Mouse (Mus musculus): ENCODE data around the gene Gm12248. TPM values are rescaled to one million over a fixed set of nuclear protein-coding genes. Genes with fewer than 3 reads are reported as not detected.

Gene Gm12248
- polyA plus RNA-seq (2014; fragmentation: Illumina TruSeq; extraction: RNeasy Lipid Tissue Mini Kit (QIAGEN cat#74804); ENCODE audit: low read depth, low replicate concordance): not detected

GRCm38 (mm10) chr11:58093021-58093528 lies at the start of gene Gm12248:
Gm12248 (minus strand) TSS chr11:58093134.

GRCm38 (mm10) chr11:58103697-58104306 lies 10.9 kb upstream of the Gm12248 start, which contains the start of gene Cnot8:
Cnot8 (plus strand) TSS chr11:58104153.

Other genes with a start within 250 kb of the Gm12248 start
- 63.7 TPM for gene Larp1, start 84.1 kb downstream of the Gm12248 start, polyA plus RNA-seq (2014; fragmentation: Illumina TruSeq; extraction: RNeasy Lipid Tissue Mini Kit (QIAGEN cat#74804); ENCODE audit: low read depth, low replicate concordance)
- gene Cnot8, start 11.0 kb upstream of the Gm12248 start, polyA plus RNA-seq (2014; fragmentation: Illumina TruSeq; extraction: RNeasy Lipid Tissue Mini Kit (QIAGEN cat#74804); ENCODE audit: low read depth, low replicate concordance): 42.1 TPM
- gene Gemin5, start 75.4 kb upstream of the Gm12248 start, polyA plus RNA-seq (2014; fragmentation: Illumina TruSeq; extraction: RNeasy Lipid Tissue Mini Kit (QIAGEN cat#74804); ENCODE audit: low read depth, low replicate concordance): 8.7 TPM
- gene Mrpl22, start 78.5 kb upstream of the Gm12248 start, polyA plus RNA-seq (2014; fragmentation: Illumina TruSeq; extraction: RNeasy Lipid Tissue Mini Kit (QIAGEN cat#74804); ENCODE audit: low read depth, low replicate concordance): 37.3 TPM
- 20.9 TPM for gene Igtp, start 106.4 kb upstream of the Gm12248 start, polyA plus RNA-seq (2014; fragmentation: Illumina TruSeq; extraction: RNeasy Lipid Tissue Mini Kit (QIAGEN cat#74804); ENCODE audit: low read depth, low replicate concordance)
- 16.4 TPM for gene Irgm2, start 106.5 kb upstream of the Gm12248 start, polyA plus RNA-seq (2014; fragmentation: Illumina TruSeq; extraction: RNeasy Lipid Tissue Mini Kit (QIAGEN cat#74804); ENCODE audit: low read depth, low replicate concordance)
- 1.3 TPM for gene 4930438A08Rik, start 181.7 kb upstream of the Gm12248 start, polyA plus RNA-seq (2014; fragmentation: Illumina TruSeq; extraction: RNeasy Lipid Tissue Mini Kit (QIAGEN cat#74804); ENCODE audit: low read depth, low replicate concordance)
- gene Zfp692, start 213.9 kb upstream of the Gm12248 start, polyA plus RNA-seq (2014; fragmentation: Illumina TruSeq; extraction: RNeasy Lipid Tissue Mini Kit (QIAGEN cat#74804); ENCODE audit: low read depth, low replicate concordance): 29.2 TPM
- 53.2 TPM for gene Zfp672, start 237.2 kb upstream of the Gm12248 start, polyA plus RNA-seq (2014; fragmentation: Illumina TruSeq; extraction: RNeasy Lipid Tissue Mini Kit (QIAGEN cat#74804); ENCODE audit: low read depth, low replicate concordance)
- 42.4 TPM for gene Sh3bp5l, start 237.6 kb upstream of the Gm12248 start, polyA plus RNA-seq (2014; fragmentation: Illumina TruSeq; extraction: RNeasy Lipid Tissue Mini Kit (QIAGEN cat#74804); ENCODE audit: low read depth, low replicate concordance)

Data from adipose tissue, adult 10 weeks (tissue).